Mouse (Mus musculus) cerebellum, adult 9-11 months (tissue): Measurements from ENCODE around the gene Olfr132.
"Not testable (repeated sequence)": the region's sequence is repeated elsewhere in the genome, so short reads cannot be mapped to it uniquely, and the experiment has no call there.

Experiments used
- DNase-seq: peaks from one replicate; pipeline ENCODE4 v3.0.0; 2022

Gene Olfr132

GRCm38 (mm10) chr17:38134426-38134825 lies at the start of gene Olfr132:
Gene Olfr132, minus strand, starts transcription at chr17:38134526.
- DNase-seq: no peak

DNA sequence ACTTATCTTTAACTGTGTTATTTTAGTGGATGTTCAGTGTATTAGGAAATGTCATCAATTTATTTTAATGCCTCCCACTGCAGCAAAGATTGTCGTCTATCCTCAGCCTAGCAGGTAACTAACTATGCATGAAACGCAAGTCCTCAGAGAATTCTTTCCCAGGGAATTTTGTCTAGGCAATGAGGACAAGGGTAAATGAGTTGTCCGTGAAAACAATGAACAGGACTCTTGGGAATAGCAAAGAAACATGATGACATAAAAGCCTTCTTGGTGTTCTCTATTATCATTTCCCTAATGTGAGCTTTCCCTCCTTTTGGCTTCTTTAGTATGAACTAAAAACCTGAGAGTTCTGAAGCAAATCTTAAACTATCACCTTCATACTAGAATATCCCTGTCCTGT lies 36.8 kb upstream of the Olfr132 start, which contains the start of gene Olfr134:
TSS of gene Olfr134 (plus strand) at position 301 of the 400 bp plus-strand sequence.
- no peak for DNase-seq

DNA sequence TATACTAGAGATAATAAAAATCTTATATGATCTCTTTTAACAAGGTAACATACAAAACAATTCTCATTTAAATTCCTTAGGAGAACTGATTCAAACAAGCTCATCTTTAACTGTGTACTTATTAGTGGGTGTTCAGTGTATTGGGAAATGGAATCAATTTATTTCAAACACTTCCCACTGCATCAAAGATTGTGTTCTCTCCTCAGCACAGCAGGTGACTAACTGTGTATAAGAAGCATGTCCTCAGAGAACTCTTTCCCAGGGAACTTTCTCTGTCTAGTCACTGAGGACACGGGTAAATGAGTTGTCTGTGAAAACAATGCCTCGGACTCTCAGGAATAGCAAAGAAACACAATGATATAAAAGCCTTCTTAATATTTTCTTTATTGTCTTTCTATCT lies 10.7 kb upstream of the Olfr132 start, which contains the start of gene Olfr133:
TSS of gene Olfr133 (plus strand) at position 301 of the 400 bp plus-strand sequence.
- no peak for DNase-seq

DNA sequence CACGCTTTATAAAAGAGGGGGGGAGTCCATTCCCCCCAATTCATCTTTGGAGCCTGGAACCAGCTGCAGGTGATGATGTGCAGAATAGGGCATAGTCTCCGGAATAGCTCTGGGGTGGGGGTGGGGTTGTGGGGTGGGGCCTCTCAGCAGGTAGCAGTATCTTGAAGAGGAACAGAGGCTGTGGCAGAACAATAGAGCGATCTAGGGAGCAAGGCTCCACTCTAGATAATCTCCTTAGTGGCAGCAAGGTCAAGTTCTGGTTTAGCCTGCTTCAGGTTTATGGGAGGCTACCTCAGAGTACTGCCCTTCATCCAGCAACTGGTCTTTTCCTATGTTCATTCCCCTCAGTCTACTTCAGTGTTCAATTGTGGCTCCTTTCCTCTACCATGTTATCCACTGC lies 9.0 kb downstream of the Olfr132 start:
- not testable (repeated sequence) for DNase-seq

GRCm38 (mm10) chr17:38124199-38124598 lies 10.1 kb downstream of the Olfr132 start:
- DNase-seq: not testable (repeated sequence)

- no peak for DNase-seq
These were observed 45.7 kb downstream of the Olfr132 start, which contains the start of gene Olfr131 for GRCm38 (mm10) chr17:38088593-38088992. Gene Olfr131, minus strand, starts transcription at chr17:38088693.

DNA sequence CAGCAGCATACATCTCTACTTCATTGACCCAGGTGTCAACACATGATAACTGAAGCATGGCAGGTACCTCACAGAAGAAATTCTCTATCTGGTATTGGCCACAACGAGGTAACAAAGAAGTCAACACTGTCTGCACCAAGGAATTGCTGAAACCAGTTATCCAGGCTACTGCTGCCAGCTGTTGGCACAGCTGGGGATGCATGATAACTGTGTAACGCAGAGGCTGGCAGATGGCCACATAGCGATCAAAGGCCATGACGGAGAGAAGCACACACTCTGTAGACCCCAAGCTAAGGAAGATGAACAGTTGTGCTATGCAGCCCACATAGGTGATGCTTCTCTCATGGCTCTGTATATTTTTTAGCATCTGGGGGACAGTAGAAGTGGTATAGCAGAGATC lies 52.0 kb downstream of the Olfr132 start:
- no peak for DNase-seq
